Mouse (Mus musculus): ENCODE results near the gene Parp6.

The Parp6 gene

DNA sequence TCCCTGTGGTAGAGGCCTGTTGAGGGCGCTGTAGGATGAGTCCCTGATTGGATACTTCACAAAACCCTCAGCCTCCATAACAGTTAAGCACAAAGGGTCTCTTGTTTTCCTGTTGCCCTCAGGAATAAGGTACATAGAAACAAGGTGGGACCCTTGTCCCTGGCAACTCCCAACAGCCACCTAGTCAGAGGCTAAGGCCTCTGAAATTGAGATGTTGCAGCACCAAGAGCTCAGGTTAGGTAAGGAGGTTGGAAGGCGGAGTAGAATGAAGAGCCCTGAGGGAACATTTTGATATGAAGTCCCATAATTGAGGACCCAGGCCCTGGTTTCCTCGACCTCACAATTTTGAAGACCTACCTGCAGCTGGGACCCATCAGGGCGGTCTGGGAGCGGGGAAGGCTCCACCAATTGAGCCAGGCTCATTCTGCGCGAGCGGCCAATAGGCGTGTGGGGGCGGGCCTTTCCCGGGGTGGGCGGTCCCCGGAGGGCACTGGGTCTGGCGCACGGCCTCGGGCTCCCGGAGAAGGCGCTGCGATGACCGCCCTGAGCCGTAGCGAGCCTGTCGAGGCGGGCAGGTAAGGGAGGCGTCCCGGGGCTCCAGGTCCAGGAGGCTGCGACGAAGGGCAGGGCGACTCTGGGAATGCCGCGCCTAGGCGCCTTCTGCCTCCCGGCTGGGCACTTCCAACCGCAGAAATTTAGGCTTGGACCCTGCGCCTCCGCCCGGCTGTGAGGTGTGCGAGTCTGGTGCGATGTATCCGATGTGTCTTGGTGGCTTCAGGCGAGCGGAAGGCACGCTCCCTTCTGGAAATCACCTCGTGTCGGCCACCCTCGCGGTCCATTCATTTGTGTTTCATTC, 62.8 kb downstream of the Parp6 start, which contains the start of gene Gramd2:
Gramd2 (plus strand) TSS at position 467 of the 856 bp plus-strand sequence.
- DNase-seq (ENCODE audit: low read depth in 1 of 2, low spot score in 2 of 2): no peak

GRCm38 (mm10) chr9:59680534-59680875, 63.4 kb downstream of the Parp6 start:
- DNase-seq (ENCODE audit: low read depth in 1 of 2, low spot score in 2 of 2): no peak

DNA sequence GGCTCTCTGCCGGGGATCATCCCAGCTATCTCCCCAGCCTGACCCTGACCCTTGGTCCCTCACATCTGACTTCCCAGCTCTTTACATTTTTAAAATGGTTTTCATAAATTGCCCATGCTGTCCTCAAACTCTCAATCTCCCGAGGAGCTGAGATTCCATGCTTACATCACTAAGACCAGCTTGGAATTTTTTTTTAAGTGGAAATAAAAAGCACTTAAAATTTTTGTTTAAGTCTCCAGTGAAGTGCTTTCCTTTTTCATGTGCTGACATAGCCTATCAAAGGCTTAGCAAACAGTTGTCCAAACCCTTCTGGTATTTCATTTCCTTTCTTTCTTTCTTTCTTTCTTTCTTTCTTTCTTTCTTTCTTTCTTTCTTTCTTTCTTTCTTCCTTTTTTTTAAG, 66.9 kb downstream of the Parp6 start:
- no peak for DNase-seq (ENCODE audit: low read depth in 1 of 2, low spot score in 2 of 2)

- no peak for DNase-seq (ENCODE audit: low read depth in 1 of 2, low spot score in 2 of 2)
These were observed 70.4 kb downstream of the Parp6 start for GRCm38 (mm10) chr9:59687416-59688046.

GRCm38 (mm10) chr9:59691635-59692094, 74.6 kb downstream of the Parp6 start:
- no peak for DNase-seq (ENCODE audit: low read depth in 1 of 2, low spot score in 2 of 2)

- no peak for DNase-seq (ENCODE audit: low read depth in 1 of 2, low spot score in 2 of 2)
These were observed 75.1 kb downstream of the Parp6 start for GRCm38 (mm10) chr9:59692145-59692544.

GRCm38 (mm10) chr9:59694571-59695450, 77.7 kb downstream of the Parp6 start:
- DNase-seq (ENCODE audit: low read depth in 1 of 2, low spot score in 2 of 2): no peak

GRCm38 (mm10) chr9:59695451-59695813, 78.3 kb downstream of the Parp6 start:
- DNase-seq (ENCODE audit: low read depth in 1 of 2, low spot score in 2 of 2): no peak

DNA sequence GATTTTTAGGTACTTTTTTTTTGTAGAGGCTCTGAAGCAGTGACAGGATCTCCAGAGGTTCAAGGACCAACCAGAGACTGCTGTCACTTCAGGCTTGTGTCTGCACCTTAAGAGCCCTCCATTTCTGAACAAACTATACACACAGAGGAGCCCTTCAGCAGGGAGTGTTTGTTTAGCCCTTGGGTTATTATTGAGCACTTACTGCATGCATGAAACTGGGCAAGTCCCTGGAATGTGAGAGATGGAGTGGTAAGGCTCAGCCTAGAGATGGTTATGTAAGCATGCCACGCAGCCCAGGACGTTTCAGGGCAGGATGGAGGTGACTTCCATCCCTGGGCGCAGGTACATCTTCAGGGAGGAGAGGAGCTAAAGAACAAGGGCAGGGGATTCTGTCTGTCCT, 79.3 kb downstream of the Parp6 start:
- DNase-seq (ENCODE audit: low read depth in 1 of 2, low spot score in 2 of 2): no peak
